Mouse (Mus musculus) stomach, postnatal 0 days (tissue): ENCODE data around the gene Lin28a.
A peak's percentile ranks its signal among the peaks of the same experiment; 100 is the strongest.

ENCODE experiments used
- CTCF ChIP-seq: IDR thresholded peaks from 2 replicates; pipeline ENCODE4 v1.5.1; 2016; ENCODE audit warnings: antibody characterized with exemption, low read depth, mild to moderate bottlenecking, moderate library complexity
- EP300 ChIP-seq: optimal IDR thresholded peaks from 2 replicates; pipeline ENCODE3; 2016; ENCODE audit warnings: antibody characterized with exemption

- TF ChIP-seq CTCF (peak; percentile 63), EP300 (no peak)
Observed at GRCm38 (mm10) chr4:134012858-134013528, 5.6 kb downstream of the Lin28a start.
